Mouse (Mus musculus) WW6 (cell line): Measurements from ENCODE around the gene Srsf7.
"Not testable (repeated sequence)": the region's sequence is repeated elsewhere in the genome, so short reads cannot be mapped to it uniquely, and the experiment has no call there.

Experiments
- DNase-seq: peaks from one replicate; pipeline ENCODE4 v3.0.0-alpha.2; 2013; ENCODE audit warnings: low read depth, low spot score

The Srsf7 gene

DNA sequence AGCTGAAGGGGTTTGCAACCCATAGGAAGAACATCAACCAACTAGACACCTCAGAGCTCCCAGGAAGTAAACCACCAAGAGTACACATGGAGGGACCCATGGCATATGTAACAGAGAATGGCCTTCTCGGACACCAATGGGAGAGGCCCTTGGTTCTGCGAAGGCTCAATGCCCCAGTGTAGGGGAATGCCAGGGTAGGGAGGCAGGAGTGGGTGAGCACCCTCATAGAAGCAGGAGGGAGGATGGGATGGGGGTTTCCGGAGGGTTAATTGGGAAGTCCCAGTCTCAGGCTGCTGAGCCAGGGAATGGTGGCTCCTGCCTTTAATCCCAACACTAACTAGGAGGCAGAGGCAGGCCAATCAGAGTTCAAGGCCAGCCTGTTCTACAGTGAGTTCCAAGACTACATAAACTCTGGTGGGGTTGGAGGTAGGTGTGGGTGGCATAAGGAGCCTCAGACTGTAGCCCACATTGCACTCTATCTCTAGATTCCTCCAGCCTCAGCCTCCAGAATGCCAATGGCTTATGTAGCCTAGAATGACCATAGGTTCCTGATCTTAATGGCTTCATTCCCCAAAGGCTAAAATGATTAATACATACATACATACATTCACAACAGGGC is 7.8 kb downstream of the Srsf7 start:
- DNase-seq: no peak

DNA sequence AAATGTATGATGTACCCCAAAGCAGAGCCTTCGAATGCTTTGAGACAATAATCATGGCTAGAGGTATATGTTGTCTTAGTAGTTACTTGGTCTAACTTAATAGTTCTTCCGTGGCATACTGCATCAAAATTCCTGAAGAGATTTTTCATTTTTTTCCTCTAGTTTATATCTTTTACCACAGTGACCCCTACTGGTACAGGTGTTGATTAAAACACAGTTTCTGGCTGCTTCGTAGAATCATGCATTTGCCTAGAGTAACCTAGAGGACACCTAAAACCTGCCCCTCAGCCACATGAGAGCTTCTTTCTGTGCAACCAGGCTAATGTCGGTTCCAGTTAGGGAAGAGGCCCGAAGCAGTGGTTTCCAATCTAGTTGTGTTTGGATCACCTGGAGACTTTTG is 14.0 kb downstream of the Srsf7 start:
- DNase-seq: no peak

DNA sequence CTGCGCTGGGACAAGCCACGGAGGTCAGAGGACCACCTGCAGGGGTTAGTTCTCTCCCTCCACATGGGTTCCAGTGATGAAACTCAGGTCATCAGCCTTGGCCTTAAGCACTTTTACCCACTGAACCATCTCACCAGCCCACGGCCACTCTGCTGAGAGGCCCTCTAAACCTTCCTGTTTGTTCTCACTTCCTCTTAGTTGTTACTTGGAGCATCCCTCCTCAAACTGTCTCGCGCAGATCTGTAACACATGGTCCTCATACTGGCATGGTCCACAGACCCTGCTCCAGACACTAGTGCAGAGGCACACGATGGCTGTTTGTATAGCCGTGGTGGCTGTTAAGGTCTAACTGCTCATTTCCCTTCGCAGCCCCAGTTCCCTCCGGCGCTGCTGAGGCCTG is 23.5 kb downstream of the Srsf7 start:
- DNase-seq: no peak

DNA sequence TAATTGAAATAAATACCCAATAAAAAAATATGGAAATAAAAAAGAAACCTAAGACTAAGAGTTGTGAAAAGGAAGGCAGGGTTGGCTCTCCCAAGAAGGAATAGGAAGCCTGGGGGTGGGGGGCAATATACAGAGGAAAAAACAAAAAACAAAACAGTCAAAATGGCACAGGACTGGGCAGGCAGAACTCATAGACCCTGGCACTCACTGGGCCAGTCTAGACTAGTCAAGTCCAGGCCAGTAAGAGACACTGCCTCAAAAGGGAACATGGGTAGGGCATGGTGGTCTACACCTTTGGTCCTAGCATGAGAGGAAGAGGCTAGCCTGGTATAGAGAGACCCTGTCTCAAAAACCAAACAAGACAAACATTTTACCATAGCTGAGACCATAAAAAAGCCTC is 26.6 kb downstream of the Srsf7 start:
- no peak for DNase-seq

DNA sequence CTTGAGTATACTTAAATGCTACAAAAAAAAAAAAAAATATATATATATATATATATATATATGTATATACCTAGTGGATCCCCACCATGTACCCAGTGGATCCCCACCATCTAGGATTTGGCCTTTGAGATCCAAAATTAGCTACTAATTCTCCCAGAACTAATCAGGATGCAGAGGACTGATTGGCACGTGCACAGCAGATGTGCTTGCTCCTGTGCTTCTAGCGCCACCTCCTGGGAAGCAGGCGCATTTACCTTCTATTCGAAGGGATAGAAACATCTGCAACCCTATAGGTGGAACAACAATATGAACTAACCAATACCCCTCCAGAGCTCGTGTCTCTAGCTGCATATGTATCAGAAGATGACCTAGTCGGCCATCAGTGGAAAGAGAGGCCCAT is 27.1 kb downstream of the Srsf7 start:
- no peak for DNase-seq

DNA sequence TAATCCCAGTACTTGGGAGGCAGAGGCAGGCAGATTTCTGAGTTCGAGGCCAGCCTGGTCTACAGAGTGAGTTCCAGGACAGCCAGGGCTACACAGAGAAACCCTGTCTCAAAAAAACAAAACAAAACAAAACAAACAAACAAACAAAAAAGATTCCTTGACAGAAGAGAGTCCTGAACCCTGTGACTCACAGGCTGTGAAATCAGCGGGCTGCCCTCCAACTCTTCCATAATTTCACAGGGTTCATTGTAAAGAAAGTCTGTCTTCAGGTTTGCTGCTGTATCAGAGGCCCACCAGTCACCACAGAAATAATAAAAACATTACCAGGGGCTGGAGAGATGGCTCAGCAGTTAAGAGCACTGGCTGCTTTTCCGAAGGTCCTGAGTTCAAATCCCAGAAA is 28.3 kb downstream of the Srsf7 start:
- not testable (repeated sequence) for DNase-seq

DNA sequence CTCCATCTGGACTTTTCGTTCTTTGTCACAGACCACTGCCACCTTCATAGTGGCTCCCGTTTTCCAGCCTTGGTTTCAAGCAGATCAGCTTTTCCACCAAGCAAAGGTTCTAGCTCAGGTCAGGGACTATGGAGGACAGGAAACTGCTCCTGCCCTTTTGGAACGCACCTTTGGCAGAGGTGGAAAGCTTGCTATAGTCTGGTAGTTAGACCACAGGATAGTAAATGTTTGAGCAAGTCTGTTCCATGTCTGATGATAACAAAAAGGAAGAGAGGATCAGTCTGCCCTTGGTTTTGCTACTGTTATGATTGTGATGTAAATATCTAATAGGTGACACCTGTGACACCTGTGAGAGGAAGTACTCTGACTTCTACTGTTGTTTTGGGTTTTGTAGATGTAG is 31.1 kb downstream of the Srsf7 start:
- no peak for DNase-seq

DNA sequence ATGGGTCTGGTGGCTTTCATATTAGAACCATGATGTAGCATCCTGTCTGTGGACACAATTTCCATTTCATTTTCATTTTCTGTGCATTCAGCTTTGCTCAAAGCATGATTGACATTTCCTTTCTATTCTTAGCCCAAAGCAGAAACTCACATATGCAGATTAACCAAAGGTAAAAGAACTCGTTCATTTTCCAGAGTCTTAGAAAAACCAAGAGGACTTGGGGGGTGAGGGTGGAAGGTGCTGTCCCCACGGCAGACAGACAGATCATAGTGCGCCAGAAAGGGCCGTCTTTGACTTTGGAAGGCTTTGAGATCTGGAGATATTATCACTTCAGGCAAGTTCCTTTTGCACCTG is 31.7 kb downstream of the Srsf7 start:
- no peak for DNase-seq

DNA sequence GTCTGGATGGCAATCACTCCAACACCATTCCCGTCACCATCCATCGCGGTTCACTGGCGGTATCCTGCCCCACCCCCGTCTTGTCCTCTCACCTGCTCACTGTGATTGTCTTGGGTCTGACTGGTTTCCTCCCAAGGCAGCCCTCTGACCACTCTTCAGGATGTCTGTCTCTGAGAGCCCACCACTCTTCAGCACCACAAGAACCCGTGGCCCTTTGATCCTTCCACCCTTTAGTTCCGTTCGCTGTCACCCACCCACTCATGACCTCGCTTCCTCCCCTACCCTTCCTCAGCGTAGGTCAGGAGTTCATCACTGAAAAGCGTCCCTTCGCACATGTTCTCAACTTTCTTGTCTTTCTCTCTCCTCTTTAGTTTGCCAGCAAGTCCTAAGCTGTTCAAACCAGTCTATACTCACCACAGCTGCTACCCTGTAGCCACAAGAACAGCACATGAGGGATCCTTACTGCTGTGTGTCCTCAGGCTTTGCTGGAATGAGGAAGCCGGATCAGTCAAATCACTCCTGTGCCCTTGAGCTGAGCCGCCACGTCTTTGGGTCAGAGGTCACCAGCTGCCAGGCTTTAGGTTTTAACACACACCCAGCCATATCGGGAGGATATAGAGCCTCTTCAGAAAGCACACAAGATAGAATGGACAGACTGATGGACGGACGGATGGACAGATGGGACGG is 32.3 kb downstream of the Srsf7 start:
- no peak for DNase-seq

DNA sequence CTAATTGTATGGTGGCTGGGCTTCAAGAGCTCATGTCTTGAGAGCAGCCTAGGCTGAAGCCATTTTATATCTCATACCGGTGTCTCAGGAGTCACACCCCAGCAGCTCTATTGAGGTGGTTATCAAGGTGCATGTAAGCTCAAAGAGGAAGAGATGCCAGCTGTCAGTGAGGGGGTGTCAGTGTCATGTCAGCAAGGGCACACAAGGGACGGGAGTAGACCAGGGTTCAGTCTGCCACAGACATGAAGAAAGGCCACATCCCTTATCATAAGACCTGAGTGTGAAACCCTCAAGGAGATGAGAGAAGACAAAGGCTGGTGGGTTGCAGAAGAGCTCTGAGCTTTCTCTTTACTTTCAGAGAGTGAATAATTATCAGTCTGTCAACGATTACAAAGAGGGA is 33.0 kb downstream of the Srsf7 start:
- no peak for DNase-seq

DNA sequence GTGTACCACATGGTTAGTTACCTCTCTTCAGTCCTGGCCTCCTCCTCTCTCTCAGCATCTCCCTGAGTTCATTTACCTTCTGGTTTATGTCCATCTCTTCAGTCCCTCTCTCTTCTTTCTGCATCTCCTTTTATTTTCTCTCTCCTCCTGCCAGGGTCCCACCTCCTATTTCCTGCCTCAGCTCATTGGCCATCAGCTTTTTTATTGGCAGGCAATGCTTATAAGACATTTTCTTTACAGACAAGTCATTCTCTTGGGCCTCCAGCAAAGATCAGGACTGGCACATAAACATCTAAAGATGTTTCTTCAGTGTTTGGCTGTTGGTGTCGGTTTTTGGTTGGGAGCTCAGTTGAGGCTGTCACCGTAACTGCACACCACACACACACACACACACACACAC is 33.4 kb downstream of the Srsf7 start:
- DNase-seq: no peak

DNA sequence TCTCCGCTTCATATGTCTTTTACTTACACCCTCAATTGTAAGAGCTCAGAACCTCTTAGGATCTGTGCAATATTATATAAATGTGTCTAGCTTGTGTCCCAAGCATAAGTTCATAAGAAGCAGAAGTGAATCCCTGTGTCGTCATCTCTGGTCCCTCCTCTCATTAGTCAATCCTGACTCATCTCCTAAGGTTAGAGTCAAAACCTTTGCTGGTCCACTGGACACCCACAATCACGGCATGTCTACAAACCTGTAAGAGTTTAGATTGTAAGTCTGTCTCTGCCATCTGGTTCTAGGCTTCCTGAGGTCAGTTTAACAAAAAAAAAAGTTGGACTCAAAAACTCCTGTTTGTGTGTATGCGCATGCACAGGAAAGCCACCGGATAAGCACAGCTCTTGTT is 34.3 kb downstream of the Srsf7 start:
- DNase-seq: no peak

DNA sequence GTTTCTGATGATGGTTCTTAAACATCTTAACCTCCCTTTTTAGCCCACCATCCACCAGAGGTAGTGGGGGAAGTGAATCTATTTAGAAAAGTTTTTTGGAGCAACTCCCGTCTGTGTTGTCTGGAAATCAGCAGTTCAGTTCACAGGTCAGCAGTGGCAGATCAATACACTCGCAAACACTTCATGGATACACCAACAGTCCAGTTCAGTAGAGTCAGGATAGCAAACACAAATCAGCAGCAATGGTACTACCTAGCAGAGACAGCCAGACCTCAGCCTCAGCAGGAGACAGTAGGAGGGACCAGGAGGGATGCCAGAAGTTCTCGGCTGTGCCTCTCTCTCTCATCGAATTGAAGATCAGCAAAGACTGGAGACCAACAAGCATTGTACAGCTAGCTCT is 35.2 kb downstream of the Srsf7 start:
- DNase-seq: no peak

DNA sequence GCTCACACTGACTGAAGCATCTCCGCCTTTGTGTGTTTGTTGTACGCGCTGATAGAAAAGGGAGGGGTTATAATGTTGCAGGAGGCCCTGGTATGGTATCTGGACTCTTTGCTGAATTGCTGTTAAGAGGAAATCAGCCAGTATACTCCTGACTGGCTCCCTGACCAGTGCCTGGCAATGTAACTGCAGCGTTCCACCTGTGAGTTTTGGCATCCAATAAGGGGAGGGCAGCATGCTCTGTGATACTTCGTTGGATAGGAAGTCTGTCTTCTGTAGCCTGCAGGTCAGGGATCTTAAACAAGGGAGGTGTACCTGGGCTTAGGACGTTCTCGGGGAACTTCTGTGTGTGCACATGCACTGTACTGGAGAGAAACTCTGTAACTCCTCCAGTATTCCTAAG is 36.2 kb downstream of the Srsf7 start:
- no peak for DNase-seq

DNA sequence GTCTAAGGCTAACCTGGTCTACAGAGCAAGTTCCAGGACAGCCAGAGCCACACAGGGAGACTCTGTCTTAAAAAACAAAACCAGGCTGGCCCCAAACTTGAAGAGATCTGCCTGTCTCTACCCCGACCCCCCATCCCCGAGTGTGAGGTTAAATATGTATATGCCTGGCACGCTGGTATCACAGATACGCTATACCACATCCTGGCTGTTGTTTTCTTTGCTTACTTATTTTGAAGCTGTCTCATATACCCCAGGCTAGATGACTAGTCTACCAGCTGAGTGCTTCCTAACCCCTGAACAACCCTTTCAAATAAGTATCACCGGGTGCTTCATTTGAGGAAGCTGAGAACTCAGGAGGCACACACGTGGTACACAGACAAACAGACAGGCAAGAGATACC is 37.3 kb downstream of the Srsf7 start:
- DNase-seq: no peak

DNA sequence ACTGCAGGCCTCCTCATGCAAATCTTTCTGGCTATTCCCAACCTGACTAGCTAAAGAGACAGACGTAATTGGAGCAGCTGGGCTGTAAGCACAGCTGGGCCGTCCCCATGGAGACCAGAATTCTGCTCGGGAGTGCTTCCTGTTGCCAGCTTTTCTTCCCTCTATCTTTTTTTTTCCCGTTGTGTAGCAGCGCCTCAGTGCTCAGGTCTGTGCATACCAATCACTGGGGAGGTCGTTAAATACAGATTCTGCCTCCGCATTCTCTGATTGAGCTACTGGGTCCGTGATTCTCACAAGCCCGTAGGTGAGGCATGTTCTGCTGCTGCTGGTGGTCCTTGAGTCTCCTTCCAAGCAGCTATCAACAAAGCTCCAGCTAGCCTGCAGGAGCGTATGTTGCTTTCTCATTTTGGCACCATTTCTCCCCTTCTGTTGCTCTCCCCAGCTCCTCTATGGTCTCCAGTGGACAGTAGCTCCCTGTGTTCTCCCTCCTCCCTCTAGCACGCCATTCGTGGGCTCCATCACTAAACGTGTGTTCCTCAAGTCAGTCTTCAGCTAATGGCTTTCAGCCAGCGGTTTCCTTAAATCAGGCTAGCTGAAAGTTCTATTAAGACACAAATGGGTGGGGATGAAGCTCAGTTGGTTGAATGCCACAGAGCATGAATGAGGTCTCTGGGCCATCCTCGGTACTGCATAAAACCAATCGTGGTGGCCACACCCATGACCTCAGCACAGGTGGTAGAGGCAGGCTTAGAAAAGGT is 38.5 kb downstream of the Srsf7 start:
- no peak for DNase-seq

DNA sequence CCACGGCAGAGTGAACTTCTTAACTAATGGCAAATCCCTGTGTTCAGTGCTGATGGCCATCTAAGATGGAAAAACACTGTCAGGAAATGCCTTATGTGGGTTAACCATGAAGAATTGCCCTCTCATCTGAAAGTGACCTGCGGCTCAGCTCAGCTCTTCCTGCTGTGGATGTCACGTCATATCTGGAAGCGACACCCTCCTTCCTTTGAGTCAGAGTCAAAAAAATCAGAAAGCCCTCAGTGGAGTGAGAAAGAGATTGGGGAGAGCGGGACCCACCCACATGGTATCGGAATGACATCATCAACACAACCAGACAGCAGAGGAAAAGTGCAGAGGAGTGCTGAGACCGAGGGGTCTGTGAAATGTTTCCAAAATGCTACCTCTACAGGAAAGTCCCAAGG is 39.3 kb downstream of the Srsf7 start:
- no peak for DNase-seq

DNA sequence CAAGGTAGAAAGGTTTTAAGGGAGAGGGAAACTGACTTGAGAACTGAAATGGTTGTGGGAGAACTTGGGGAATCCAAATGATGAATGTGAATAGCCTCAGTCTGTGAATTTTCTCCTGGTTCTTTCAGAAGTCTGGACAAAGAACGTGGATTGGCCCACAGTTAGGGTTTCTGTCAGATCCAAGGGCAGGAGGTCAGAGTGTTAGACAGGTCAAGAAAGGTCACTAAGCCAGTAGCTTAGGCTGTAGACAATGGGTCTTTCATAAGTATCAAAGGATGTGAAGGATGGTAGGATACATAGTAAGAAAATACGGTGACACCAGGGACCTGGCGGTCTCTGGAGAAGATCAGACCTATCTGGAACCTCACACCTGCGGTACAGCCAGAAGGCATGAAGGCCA is 39.7 kb downstream of the Srsf7 start:
- DNase-seq: no peak

DNA sequence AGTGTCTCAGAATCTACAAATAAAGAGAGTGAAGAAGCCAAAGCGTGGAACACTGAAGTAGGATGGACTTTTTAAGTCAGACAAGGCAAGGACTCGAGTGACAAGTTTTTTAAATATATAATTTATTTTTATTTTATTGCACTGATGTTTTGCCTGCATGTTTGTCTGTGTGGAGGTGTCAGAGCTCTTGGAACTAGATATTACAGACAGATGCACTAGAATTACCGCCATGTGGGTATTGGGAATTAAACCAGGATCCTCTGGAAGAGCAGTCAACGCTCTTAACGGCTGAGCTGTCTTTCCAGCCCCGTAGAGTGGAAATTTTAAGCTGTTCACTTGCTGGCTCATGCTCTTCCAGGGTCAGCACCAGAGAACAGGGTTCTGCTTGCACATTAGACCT is 40.8 kb downstream of the Srsf7 start:
- DNase-seq: no peak

DNA sequence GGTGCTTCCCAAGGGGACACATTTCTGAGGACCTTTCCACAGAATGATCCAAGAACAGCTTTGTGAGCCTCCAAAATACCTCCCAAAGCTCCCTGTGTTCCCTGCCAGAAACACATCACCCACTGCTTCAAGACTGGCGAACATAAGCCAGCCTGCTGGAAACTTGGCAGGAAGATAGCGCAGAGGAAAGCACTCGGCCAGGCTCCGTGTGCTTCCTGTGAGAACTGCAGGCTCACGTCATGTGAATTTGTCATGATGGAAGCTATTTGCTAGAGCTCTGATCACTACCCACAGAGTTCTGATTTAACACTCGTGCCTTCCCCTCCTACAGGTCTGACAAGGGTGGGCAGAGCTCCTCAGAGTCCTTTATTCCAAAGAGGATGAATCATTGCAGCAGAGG is 41.4 kb downstream of the Srsf7 start:
- DNase-seq: no peak

DNA sequence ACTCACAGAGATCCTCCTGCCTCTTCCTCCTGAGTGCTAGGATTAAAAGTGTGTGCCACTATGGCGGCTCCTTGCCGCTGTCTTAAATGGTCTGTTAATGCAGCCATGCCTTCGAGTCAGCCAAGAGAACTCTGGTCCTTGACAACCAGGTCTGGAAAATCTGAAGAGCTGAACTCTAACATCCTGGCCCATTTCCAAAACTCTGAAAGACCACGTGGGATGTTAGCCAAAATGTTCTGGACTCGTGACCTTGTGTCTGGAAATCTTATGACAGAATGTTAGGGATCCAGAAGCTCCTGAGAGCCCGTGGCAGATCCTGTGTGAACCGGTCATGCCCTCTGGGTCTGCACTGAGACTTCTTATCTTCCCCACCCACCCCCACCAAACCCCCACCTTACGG is 43.1 kb downstream of the Srsf7 start:
- DNase-seq: no peak

DNA sequence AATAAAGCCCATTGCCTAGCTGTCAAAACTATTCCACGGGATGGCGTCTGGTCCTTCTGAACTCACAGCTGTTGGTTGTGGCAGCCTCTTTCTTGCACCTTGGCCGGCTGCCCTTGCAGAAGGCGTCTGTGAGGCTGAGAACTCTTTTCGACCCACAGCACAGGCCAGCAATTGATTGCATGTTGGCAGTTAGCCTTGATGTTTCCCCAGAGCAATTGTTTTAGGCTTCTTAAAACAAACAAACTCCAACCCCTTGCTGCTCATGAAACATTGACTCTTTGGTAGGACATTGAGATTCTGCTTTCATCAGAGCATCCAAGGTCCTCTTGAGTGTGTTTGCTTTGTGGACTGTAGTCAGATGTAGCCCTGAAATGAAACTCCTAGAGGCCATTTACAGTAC is 46.7 kb downstream of the Srsf7 start:
- DNase-seq: no peak

DNA sequence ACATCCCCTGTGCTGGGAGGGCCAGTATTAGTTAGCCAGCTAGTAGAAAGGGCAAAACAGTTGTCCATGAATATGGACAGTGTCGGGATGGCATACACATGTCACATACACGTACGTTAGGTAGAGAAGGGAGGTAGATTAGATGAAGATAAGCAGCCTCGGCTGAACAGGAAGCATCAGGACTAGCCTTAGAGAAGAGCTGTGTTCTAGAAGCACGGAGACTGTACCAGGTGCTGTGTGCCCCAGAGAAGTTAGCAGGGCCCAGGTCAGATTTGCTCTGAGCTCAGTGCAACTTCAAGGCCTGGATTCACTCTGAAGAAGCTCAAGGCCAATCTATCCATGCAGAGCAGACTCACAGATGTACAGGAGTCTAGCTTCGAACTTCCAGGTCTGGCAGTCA is 49.6 kb downstream of the Srsf7 start:
- no peak for DNase-seq
